Mouse (Mus musculus) gastrocnemius, adult 8-10 months (tissue): ENCODE measurements around the gene Mcm8. TPM values are rescaled to one million over a fixed set of nuclear protein-coding genes. Genes with fewer than 3 reads are reported as not detected.
A peak's percentile ranks its signal among the peaks of the same experiment; 100 is the strongest.

Experiments
- DNase-seq, 2 experiments: peaks; one replicate each; pipeline ENCODE4 v3.0.0; 2022; ENCODE audit warnings: low spot score in 2 of 2
- total RNA-seq, 4 experiments: library from RNA; stranded (reverse); gene quantifications; 2 replicates each; pipeline ENCODE4 v1.2.4; 2022

The Mcm8 gene
- total RNA-seq = 1 to 10 TPM; 1.4 to 1.8 (median 1.7) TPM

GRCm38 (mm10) chr2:132815608-132816314 is at the start of gene Mcm8, which contains the start of gene Trmt6:
Gene Mcm8, plus strand, starts transcription at chr2:132816141.
Gene Trmt6, minus strand, starts transcription at chr2:132816055.
- DNase-seq = peak; percentile 79 to 84

GRCm38 (mm10) chr2:132770822-132771221 is 45.1 kb upstream of the Mcm8 start:
- no peak for DNase-seq

DNA sequence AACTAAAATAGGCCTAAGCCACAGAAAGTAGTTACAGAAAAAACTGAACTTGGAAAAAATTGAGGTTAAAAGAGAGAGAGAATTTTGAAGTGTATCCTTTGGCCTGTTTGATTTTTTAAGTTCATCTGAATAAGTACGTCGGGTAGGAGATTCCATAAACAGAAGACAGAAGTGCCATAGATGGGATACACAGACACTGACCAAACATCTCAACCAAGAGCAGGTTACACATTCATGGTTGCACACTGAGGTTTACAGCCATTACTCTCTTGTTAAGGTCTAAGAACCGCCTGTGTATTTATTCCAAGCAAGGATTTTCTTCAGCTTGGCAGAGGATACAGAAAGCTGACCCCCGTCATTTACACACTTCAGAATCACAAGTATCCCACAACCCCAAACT is 35.0 kb upstream of the Mcm8 start, which contains the start of gene Chgb:
TSS of gene Chgb (plus strand) at position 301 of the 400 bp plus-strand sequence.
- DNase-seq = no peak

DNA sequence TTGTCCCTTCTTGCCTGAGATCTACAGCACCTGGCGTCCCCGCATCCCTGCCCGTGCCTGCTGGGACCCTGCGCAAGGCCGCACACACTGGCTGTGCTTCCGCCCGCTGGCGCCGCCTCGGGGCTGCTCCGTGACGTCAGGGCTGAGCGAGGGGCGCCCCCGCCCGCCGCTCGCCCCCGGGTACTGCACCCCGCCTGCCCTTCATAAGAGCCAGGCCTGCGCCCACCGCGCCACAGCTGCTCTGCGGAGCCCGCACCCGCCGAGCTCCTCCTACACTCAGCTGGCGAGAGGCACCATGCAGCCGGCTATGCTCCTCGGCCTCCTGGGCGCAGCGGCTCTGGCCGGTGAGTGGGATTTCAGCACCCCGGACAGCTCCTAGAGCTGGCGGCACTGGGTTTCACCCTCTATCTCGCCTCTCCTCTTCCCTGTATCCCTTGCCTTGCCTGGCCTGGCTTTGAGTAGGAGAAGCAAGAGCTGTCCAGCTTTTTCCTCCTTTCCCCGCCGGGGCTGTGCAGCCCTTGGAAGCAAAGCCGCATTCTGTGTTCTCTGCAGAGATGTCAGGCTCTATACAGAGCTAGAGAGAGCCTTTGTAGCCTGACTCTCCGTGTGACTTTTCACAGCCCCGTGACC is 34.4 kb upstream of the Mcm8 start:
- peak; percentile 49 to 66 for DNase-seq

GRCm38 (mm10) chr2:132784039-132784438 is 31.9 kb upstream of the Mcm8 start:
- DNase-seq = no peak

DNA sequence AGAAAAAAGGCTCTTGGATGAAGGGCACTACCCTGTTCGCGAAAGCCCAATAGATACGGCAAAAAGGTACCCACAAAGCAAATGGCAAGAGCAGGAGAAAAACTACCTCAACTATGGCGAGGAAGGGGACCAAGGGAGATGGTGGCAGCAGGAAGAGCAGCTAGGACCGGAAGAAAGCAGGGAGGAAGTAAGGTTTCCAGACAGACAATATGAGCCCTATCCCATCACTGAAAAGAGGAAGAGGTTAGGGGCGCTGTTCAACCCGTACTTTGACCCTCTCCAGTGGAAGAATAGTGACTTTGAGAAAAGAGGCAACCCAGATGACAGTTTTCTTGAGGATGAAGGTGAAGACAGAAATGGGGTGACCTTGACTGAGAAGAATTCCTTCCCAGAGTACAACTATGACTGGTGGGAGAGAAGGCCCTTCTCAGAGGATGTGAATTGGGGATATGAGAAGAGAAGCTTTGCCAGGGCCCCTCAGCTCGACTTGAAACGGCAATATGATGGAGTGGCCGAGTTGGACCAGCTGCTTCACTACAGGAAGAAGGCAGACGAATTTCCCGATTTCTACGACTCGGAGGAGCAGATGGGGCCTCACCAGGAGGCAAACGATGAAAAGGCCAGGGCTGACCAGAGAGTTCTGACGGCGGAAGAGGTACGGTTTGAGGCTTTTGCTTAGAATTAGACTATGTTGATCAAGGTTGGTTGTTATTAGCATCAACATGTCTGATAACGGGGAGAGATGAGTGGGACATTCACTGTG is 22.3 kb upstream of the Mcm8 start:
- DNase-seq = no peak

- DNase-seq = no peak
Observed at GRCm38 (mm10) chr2:132794204-132794586, 21.7 kb upstream of the Mcm8 start.

- no peak for DNase-seq
Observed at GRCm38 (mm10) chr2:132802976-132803375, 13.0 kb upstream of the Mcm8 start.

GRCm38 (mm10) chr2:132841071-132841470 is 25.1 kb downstream of the Mcm8 start:
- DNase-seq = no peak

GRCm38 (mm10) chr2:132846407-132847358 is 30.7 kb downstream of the Mcm8 start, which contains the start of gene Crls1:
Gene Crls1, plus strand, starts transcription at chr2:132846666.
- peak; percentile 87 to 88 for DNase-seq

- DNase-seq = no peak
Observed at GRCm38 (mm10) chr2:132847581-132847980, 31.6 kb downstream of the Mcm8 start.

DNA sequence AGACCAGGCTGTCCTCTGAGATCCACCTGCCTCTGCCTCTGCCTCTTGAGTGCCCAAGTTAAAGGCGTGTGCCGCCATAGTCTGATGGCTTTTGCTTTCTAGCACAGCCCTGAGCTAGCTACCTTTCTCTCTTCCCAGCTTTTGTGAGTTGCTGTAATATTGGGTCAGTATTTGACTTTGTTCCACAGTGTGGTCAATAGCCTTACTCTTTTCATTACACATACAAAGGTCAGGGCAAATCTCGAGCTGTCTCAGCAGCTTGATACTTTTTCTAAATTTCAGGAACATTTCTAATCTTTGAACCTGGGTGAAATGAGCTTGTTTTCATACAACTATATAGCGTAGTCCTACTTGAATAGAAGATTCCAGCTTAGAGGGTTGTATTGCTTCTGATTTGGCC is 32.4 kb downstream of the Mcm8 start:
- DNase-seq = no peak

DNA sequence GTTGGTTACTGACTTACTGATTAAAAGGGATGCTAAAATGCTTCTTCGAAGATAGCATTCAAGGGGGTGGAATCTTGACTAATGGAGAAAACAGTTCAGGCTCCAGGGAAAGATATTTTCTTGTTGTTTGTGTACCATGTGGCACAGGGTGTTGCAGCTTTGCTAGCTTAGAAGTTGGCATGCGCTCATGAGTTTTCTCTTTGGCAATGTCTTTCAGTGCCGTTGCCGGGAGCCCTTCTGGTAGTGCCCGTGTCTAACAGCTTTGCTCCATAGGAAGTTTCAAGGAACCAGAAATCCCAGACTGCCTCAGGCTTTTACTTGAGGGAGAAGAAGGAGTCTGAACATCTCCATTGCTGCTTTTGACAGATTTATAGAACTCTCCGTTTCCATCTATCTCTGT is 33.2 kb downstream of the Mcm8 start:
- no peak for DNase-seq

- no peak for DNase-seq
Observed at GRCm38 (mm10) chr2:132853051-132853450, 37.1 kb downstream of the Mcm8 start.

DNA sequence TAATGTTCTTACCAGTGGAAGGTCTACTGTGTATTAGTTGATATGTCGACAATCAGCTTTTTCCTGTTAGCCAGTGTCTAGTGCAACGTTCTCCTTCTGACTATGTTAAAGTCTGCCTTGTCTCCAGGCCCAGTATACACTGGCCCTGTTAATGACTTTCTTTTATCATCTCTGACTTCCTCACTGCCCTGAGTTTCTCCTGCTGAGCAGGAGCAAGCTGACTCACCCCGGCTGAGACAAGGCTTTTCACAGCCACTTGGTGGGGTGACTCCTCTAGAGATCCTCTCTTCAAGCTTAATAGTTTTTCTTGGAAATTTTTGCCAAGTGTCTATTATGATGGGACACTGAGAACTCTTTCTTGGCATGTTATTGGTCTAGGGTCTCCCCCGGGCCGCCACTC is 40.4 kb downstream of the Mcm8 start:
- no peak for DNase-seq

DNA sequence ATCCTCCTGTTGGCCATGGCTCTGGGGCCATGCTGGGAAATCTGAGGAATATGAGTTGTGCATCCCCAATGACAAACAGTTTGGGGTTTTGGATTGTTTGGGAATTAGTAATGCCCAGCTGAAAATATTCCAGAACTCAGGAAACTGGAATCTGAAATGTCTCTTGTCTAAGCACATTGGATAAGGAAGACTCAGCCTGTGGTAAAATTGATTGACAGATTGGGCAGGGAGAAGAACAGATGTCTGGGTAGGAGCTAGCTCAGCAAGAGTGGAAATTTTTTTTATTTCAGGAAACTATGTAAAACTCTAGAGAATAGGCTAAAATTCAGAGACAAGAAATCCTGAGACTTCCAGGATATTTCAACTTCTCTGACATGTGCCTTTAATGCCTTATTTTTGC is 44.5 kb downstream of the Mcm8 start:
- no peak for DNase-seq

GRCm38 (mm10) chr2:132861456-132861855 is 45.5 kb downstream of the Mcm8 start:
- no peak for DNase-seq

- no peak for DNase-seq
Observed at GRCm38 (mm10) chr2:132863325-132863724, 47.4 kb downstream of the Mcm8 start.

- no peak for DNase-seq
Observed at GRCm38 (mm10) chr2:132867521-132867920, 51.6 kb downstream of the Mcm8 start.

GRCm38 (mm10) chr2:132869682-132870081 is 53.7 kb downstream of the Mcm8 start:
- no peak for DNase-seq

DNA sequence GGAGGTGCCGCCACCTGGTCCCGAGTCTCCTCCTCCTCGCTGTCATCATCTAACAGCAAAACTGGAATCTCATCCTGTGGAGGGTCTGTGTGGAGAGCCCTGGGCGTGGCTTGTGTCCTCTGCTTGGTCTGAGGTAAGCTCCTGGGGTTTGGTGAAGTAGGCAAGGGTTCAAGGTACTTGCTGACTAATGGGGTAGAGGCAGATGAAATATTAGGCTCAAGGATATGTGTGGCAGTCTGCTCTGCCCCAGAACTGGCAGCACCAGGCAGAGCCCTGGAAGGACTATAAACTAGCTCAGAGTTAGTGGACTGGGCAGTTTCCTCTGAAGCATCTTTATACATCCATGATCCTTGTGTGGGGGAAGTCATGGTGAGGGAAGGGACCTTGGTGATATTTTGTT is 54.3 kb downstream of the Mcm8 start:
- DNase-seq = no peak
